Mouse (Mus musculus): ENCODE results near the gene Olfr183. TPM values are rescaled to one million over a fixed set of nuclear protein-coding genes. Genes with fewer than 3 reads are reported as not detected.
"Not testable (repeated sequence)": the region's sequence is repeated elsewhere in the genome, so short reads cannot be mapped to it uniquely, and the experiment has no call there.

The Olfr183 gene
- total and polyA plus RNA-seq, 2 experiments = not detected

DNA sequence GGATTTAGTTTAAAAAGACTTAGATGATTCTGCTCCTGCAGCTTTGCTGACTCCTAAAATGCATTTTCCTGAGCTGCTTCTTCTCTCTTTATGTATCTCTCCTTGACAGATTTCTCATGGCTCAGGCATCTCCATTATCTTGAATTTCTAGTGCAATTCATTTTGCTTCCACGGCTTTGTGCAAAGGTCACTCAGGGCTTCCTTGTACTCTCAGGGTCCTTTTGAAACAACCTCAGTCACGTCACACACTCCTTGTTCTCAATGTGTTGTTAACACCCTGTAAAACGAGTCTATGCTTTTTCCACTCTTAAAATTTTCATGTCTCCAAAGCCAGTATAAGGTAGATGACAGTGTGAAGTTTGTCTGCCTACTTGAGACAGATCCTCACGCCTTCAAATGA, 52.4 kb downstream of the Olfr183 start:
- Histone ChIP-seq H3K4me3 (ENCODE audit: insufficient read depth, low read depth, low read length) (no peak overlapping the region), H3K27me3 (ENCODE audit: control insufficient read depth, insufficient read depth, low read length) (no peaks in the 10 kb centered on the region), H3K9ac (ENCODE audit: low read depth, low read length) (no peak overlapping the region), H3K27ac (replicated peaks; ENCODE audit: insufficient read depth, low read depth, low read length) (no peak overlapping the region), H3K4me1 (ENCODE audit: control insufficient read depth, insufficient read depth, low read length) (no peaks in the 10 kb centered on the region), H3K36me3 (ENCODE audit: control insufficient read depth, insufficient read depth, low read length) (no peaks in the 10 kb centered on the region), H3K79me2 (ENCODE audit: control insufficient read depth, insufficient read depth, low read length) (no peaks in the 10 kb centered on the region)
- TF ChIP-seq CTCF (IDR thresholded peaks at IDR 0.05; ENCODE audit: low read depth, low read length) (no peak), POLR2A (IDR thresholded peaks at IDR 0.05; ENCODE audit: extremely low read depth, insufficient read depth, low read length) (no peak)
- WGBS = 57% methylated on average over 4 of the region's 4 CpGs
- DNase-seq (ENCODE audit: extremely low read depth, low read depth, low spot score) = no peak

DNA sequence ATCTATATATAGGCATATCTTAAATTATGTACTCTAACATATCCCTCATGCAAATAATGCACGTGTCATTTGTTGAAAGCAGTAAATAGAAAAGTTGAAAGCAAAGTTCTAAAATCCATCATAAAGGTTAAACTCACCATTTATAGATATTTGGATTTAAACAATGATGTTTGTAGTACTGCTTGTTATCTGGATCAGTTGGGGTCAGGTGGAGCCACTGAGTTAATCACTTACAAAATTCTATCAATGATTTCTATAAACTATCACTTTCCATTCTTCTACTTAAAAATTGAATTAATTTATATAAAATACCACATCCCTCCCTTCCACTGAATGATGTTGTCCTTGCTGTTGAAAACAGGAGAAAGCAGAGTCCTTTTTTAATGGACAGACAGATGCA, 53.7 kb downstream of the Olfr183 start:
- no peaks in the 10 kb centered on the region for H3K79me2 ChIP-seq (ENCODE audit: control insufficient read depth, insufficient read depth, low read length)
- WGBS = 55% methylated on average over 1 of the region's 1 CpGs
- no peak overlapping the region for H3K27ac ChIP-seq (replicated peaks; ENCODE audit: insufficient read depth, low read depth, low read length)
- H3K4me1 ChIP-seq (ENCODE audit: control insufficient read depth, insufficient read depth, low read length) = no peaks in the 10 kb centered on the region
- DNase-seq (ENCODE audit: extremely low read depth, low read depth, low spot score) = peak; percentile 14
- H3K4me3 ChIP-seq (ENCODE audit: insufficient read depth, low read depth, low read length) = no peak overlapping the region
- no peaks in the 10 kb centered on the region for H3K27me3 ChIP-seq (ENCODE audit: control insufficient read depth, insufficient read depth, low read length)
- H3K9ac ChIP-seq (ENCODE audit: low read depth, low read length) = no peak overlapping the region
- no peak for TF ChIP-seq CTCF (IDR thresholded peaks at IDR 0.05; ENCODE audit: low read depth, low read length)
- no peak for TF ChIP-seq POLR2A (IDR thresholded peaks at IDR 0.05; ENCODE audit: extremely low read depth, insufficient read depth, low read length)
- no peaks in the 10 kb centered on the region for H3K36me3 ChIP-seq (ENCODE audit: control insufficient read depth, insufficient read depth, low read length)

DNA sequence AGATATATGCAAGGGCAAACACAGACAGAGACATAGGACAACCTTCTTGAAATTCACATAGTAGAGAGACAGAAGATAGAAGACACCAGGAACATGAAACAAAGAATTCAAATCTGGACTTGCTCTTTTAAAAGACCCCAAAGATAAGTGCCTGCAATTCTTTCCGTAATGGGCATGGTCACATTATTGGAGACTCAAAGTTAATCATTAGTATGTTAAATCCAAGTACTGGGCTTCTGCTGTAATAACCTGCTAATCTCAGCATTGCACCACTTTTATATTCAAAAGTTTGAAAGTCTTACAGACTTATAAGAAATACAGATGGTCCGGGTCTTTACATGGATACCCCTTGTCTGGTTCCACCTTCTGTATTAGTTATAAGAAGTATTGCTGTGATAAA, 54.1 kb downstream of the Olfr183 start:
- not testable (repeated sequence) for H3K27me3 ChIP-seq (ENCODE audit: control insufficient read depth, insufficient read depth, low read length); H3K27ac ChIP-seq (replicated peaks; ENCODE audit: insufficient read depth, low read depth, low read length); H3K36me3 ChIP-seq (ENCODE audit: control insufficient read depth, insufficient read depth, low read length); H3K79me2 ChIP-seq (ENCODE audit: control insufficient read depth, insufficient read depth, low read length); H3K4me3 ChIP-seq (ENCODE audit: insufficient read depth, low read depth, low read length); H3K4me1 ChIP-seq (ENCODE audit: control insufficient read depth, insufficient read depth, low read length); H3K9ac ChIP-seq (ENCODE audit: low read depth, low read length)
- WGBS = 72% methylated on average over 2 of the region's 2 CpGs
- DNase-seq (ENCODE audit: extremely low read depth, low read depth, low spot score) = peak; percentile 8

Other genes with a start within 250 kb of the Olfr183 start
- gene Olfr172, start 232.2 kb upstream of the Olfr183 start, total RNA-seq (2014; rRNA removed) = not detected in 2 replicates
- gene Olfr172, start 232.2 kb upstream of the Olfr183 start, polyA plus RNA-seq (2012; rRNA removed) = not detected in 2 replicates
- gene Olfr173, start 195.1 kb upstream of the Olfr183 start, total RNA-seq (2014; rRNA removed) = not detected in 2 replicates
- not detected in 2 replicates for gene Olfr173, start 195.1 kb upstream of the Olfr183 start, polyA plus RNA-seq (2012; rRNA removed)
- gene Olfr175-ps1, start 168.6 kb upstream of the Olfr183 start, total RNA-seq (2014; rRNA removed) = not detected in 2 replicates
- not detected in 2 replicates for gene Olfr175-ps1, start 168.6 kb upstream of the Olfr183 start, polyA plus RNA-seq (2012; rRNA removed)
- not detected in 2 replicates for gene Olfr177, start 120.6 kb upstream of the Olfr183 start, total RNA-seq (2014; rRNA removed)
- not detected in 2 replicates for gene Olfr177, start 120.6 kb upstream of the Olfr183 start, polyA plus RNA-seq (2012; rRNA removed)
- not detected in 2 replicates for gene Olfr178, start 103.3 kb upstream of the Olfr183 start, total RNA-seq (2014; rRNA removed)
- not detected in 2 replicates for gene Olfr178, start 103.3 kb upstream of the Olfr183 start, polyA plus RNA-seq (2012; rRNA removed)
- gene Olfr181, start 66.6 kb upstream of the Olfr183 start, total RNA-seq (2014; rRNA removed) = not detected in 2 replicates
- gene Olfr181, start 66.6 kb upstream of the Olfr183 start, polyA plus RNA-seq (2012; rRNA removed) = not detected in 2 replicates
- gene Olfr180, start 66.0 kb upstream of the Olfr183 start, total RNA-seq (2014; rRNA removed) = not detected in 2 replicates
- gene Olfr180, start 66.0 kb upstream of the Olfr183 start, polyA plus RNA-seq (2012; rRNA removed) = not detected in 2 replicates
- gene Olfr186, start 34.9 kb downstream of the Olfr183 start, total RNA-seq (2014; rRNA removed) = not detected in 2 replicates
- not detected in 2 replicates for gene Olfr186, start 34.9 kb downstream of the Olfr183 start, polyA plus RNA-seq (2012; rRNA removed)
- not detected in 2 replicates for gene Olfr187, start 44.4 kb downstream of the Olfr183 start, total RNA-seq (2014; rRNA removed)
- not detected in 2 replicates for gene Olfr187, start 44.4 kb downstream of the Olfr183 start, polyA plus RNA-seq (2012; rRNA removed)
- gene Olfr190, start 82.6 kb downstream of the Olfr183 start, total RNA-seq (2014; rRNA removed) = not detected in 2 replicates
- not detected in 2 replicates for gene Olfr190, start 82.6 kb downstream of the Olfr183 start, polyA plus RNA-seq (2012; rRNA removed)
- gene Olfr191, start 94.5 kb downstream of the Olfr183 start, total RNA-seq (2014; rRNA removed) = not detected in 2 replicates
- gene Olfr191, start 94.5 kb downstream of the Olfr183 start, polyA plus RNA-seq (2012; rRNA removed) = not detected in 2 replicates
- gene Olfr193, start 116.5 kb downstream of the Olfr183 start, total RNA-seq (2014; rRNA removed) = not detected in 2 replicates
- gene Olfr193, start 116.5 kb downstream of the Olfr183 start, polyA plus RNA-seq (2012; rRNA removed) = not detected in 2 replicates
- gene Olfr194, start 125.7 kb downstream of the Olfr183 start, total RNA-seq (2014; rRNA removed) = not detected in 2 replicates
- gene Olfr194, start 125.7 kb downstream of the Olfr183 start, polyA plus RNA-seq (2012; rRNA removed) = not detected in 2 replicates
- not detected in 2 replicates for gene Olfr195, start 151.7 kb downstream of the Olfr183 start, total RNA-seq (2014; rRNA removed)
- not detected in 2 replicates for gene Olfr195, start 151.7 kb downstream of the Olfr183 start, polyA plus RNA-seq (2012; rRNA removed)
- not detected in 2 replicates for gene Olfr196, start 175.1 kb downstream of the Olfr183 start, total RNA-seq (2014; rRNA removed)
- not detected in 2 replicates for gene Olfr196, start 175.1 kb downstream of the Olfr183 start, polyA plus RNA-seq (2012; rRNA removed)
- gene Olfr198, start 208.2 kb downstream of the Olfr183 start, total RNA-seq (2014; rRNA removed) = not detected in 2 replicates
- gene Olfr198, start 208.2 kb downstream of the Olfr183 start, polyA plus RNA-seq (2012; rRNA removed) = not detected in 2 replicates
- not detected in 2 replicates for gene Olfr199, start 224.4 kb downstream of the Olfr183 start, total RNA-seq (2014; rRNA removed)
- gene Olfr199, start 224.4 kb downstream of the Olfr183 start, polyA plus RNA-seq (2012; rRNA removed) = not detected in 2 replicates